Mouse (Mus musculus): ENCODE measurements around the gene Gm14597. TPM values are rescaled to one million over a fixed set of nuclear protein-coding genes. Genes with fewer than 3 reads are reported as not detected.

The Gm14597 gene
- not detected in 2 replicates for polyA plus RNA-seq (2012; rRNA removed)

DNA sequence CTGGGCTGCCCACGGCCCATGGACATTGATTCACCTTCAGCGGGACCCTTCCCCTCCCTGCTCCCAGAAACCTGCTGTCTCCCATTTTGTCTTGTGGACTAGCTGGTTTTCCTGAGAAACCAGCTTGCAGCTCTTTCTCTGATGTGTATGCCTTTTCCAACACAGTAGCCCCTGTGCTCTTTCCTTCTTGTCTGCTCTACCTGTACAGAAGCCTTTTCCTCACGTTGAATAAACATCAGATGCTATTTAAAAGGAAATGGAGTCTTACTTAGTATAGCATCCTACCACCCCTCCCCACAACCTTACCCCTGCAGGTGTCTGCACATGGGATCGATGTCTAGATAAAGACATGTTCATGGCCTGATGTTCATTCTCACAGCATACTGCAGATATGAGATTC, at the start of gene Gm14597:
Gene Gm14597 (minus strand): TSS at position 101 of the 400 bp plus-strand sequence.

DNA sequence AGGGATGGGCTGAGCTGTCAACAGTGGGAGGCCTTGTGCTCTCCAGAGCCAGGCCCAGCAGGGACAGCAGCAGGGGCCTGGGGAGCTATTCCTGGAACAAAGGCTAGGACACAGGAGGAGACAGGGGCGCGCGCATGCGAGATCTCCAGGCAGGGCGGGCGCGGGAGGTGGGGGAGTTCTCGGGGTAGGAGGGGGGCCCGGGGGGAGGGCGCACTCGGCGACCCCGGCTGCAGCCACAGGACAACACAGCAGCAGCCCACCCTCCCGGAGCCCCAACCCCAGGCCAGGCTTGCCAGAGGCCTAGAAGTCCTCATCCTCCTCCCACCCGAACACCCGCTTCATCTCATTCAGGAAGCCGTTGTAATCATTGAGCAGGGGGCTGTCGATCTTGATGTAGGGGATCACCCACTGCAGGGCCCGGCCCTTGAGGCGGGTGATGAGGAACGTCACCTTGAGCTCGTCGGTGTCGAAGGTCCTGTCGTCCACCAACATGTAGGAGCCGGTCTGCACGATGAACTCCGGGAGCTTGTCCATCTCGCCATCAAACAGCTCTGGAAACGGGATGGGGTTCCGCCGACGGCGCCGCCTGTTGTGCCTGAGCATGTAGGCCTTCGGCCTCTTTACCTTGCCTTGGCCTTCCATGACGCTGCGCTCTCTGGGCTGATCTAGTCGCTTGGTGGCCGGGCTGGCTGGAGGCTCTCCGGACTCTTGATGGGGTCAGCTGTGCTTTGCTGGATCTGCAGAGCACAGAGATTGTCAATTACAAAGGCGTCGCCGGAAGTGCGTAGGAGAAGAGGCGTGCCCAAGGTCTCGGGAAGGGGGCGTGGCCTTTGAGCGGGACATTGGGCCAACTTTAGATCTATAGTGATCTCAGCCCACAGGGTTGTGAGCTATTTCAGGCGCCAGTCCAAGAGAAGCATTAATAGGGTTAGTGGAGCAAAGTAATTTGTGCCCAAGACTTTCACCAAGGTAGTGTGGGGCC, 34.5 kb upstream of the Gm14597 start, which contains the start of gene Rtl8a:
Gene Rtl8a (minus strand): TSS at position 703 of the 982 bp plus-strand sequence.

DNA sequence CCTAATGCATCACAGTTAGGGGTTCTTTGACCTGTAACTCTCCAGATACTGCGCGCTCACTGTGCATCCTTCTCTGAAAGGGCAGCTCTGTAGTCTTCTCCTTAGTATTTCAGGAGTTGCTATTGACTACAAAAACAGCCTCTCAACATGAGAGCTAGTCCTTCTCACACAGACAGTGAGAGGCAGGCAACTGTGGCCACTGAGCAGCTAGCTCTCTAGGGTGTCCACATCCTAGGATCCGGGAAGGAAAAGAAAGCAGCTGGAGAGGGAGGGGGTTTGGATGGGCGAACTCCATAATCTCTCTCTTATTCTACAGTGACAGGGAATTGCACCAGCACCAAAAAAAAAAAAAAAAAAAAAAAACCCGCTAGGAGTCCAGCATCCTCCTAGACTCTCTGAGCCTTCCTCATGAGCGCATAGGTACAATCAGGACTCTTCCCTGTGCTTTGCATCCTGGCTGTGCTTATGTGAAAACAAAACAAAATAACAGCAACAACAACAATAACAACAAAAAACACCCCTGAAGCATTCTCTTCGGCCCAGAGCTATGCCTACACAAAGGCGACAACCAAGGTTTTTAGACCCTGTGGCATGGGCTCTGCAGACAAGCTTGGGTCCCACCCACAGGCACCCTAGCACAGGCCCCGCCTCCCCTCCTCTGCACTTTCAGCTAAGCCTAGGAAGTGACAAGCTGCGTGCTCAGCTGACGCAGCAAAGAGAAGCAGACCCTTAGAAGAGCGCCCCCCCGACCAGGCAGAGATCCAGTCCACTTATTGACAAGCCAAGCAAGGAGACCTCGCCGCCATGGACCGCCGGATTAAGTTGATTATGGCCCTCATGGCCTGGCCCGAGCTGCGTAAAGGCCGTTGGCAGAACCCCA, 1.3 kb downstream of the Gm14597 start, which contains the start of gene Rtl8c:
Gene Rtl8c (plus strand): TSS at position 791 of the 880 bp plus-strand sequence.

Other genes starting within 250 kb of the Gm14597 start
- 0.03 and 0.09 TPM in 2 replicates for gene Mospd1, start 238.5 kb downstream of the Gm14597 start, polyA plus RNA-seq (2012; rRNA removed)
- gene Etd, start 174.1 kb downstream of the Gm14597 start, polyA plus RNA-seq (2012; rRNA removed), result not detected in 2 replicates
- 3.9 and 6.5 TPM in 2 replicates for gene Rtl8c, start 947 bp downstream of the Gm14597 start, polyA plus RNA-seq (2012; rRNA removed)
- gene Rtl8a, start 34.7 kb upstream of the Gm14597 start, polyA plus RNA-seq (2012; rRNA removed), result 70.0 and 71.2 TPM in 2 replicates
- 48.7 and 58.0 TPM in 2 replicates for gene Rtl8b, start 61.4 kb upstream of the Gm14597 start, polyA plus RNA-seq (2012; rRNA removed)
- not detected in 2 replicates for gene 4930502E18Rik, start 115.8 kb upstream of the Gm14597 start, polyA plus RNA-seq (2012; rRNA removed)
- gene 1700013H16Rik, start 148.9 kb upstream of the Gm14597 start, polyA plus RNA-seq (2012; rRNA removed), result not detected in 2 replicates
- gene Zfp36l3, start 167.4 kb upstream of the Gm14597 start, polyA plus RNA-seq (2012; rRNA removed), result not detected in 2 replicates
- 0.04 TPM in 1 of 2 replicates, not detected in the other for gene Xlr, start 188.7 kb upstream of the Gm14597 start, polyA plus RNA-seq (2012; rRNA removed)

Data from stomach, adult 2 months (tissue).